Mouse (Mus musculus): Measurements from ENCODE around the gene Rab7.

- 0 out of 2 replicates have a peak, but pooled peaks have one; percentile 3 for TF ChIP-seq CTCF (IDR thresholded peaks at IDR 0.05; ENCODE audit: extremely low read depth, insufficient read depth, low read length)
- peak; percentile 83 for TF ChIP-seq POLR2A (IDR thresholded peaks at IDR 0.05; ENCODE audit: extremely low read depth, insufficient read depth, low read length)
Measured at GRCm38 (mm10) chr6:87981547-87982256, 63.4 kb downstream of the Rab7 start, which contains the start of gene H1fx.
